Comparison of ENCODE assay signal across 8 mouse cellular contexts in genomic region chr3:121171872-121172265, GRCm38 (mm10). TPM values are rescaled to one million over a fixed set of nuclear protein-coding genes. Genes with fewer than 3 reads are reported as not detected.
DNase-seq lines count a peak whose midpoint lies in the region; ATAC-seq and TF ChIP-seq lines count a peak whose summit lies in the region.

No protein-coding gene starts in this region.

- no peak for DNase-seq in heart, embryonic 10.5 days (ENCODE audit: low spot score)
- no peak for DNase-seq in heart, adult 9 months (ENCODE audit: low spot score in 2 of 2)
- DNase-seq in CH12.LX (ENCODE audit: extremely low read depth) = no peak
- DNase-seq in liver, embryonic 14.5 days (ENCODE audit: low read depth in 3 of 3, low spot score in 3 of 3) = no peak
- no peak for DNase-seq in frontal cortex, postnatal 10 days (ENCODE audit: low spot score in 2 of 2)
- no peak for DNase-seq in adrenal gland, adult (ENCODE audit: inconsistent age in 2 of 2, low spot score in 1 of 2)

- WGBS in heart, embryonic 10.5 days = 52% methylated on average over 6 of the region's 6 CpGs
- WGBS in forebrain, embryonic 16.5 days = 61% methylated on average over 6 of the region's 6 CpGs
- 26% methylated on average over 6 of the region's 6 CpGs for WGBS in liver, embryonic 14.5 days (ENCODE audit: insufficient replicate concordance)

- H3K9ac ChIP-seq in CH12.LX (ENCODE audit: insufficient read depth, low read depth) = no peak overlapping the region
- H3K9ac ChIP-seq in forebrain, embryonic 16.5 days (replicated peaks; ENCODE audit: low read depth, low read length) = no peak overlapping the region; the same call in 1 of the 2 replicates
- H3K9ac ChIP-seq in liver, embryonic 14.5 days (replicated peaks) = peak overlapping the region; percentile 47; the same call in 1 of the 2 replicates

- TF ChIP-seq POLR2A in CH12.LX (IDR thresholded peaks at IDR 0.05; ENCODE audit: low read depth, low read length) = no peak

- no peak for TF ChIP-seq EP300 in CH12.LX (IDR thresholded peaks at IDR 0.05; ENCODE audit: low read length)
- TF ChIP-seq EP300 in liver, embryonic 14.5 days (IDR thresholded peaks at IDR 0.05; ENCODE audit: low read depth) = no peak

- in situ Hi-C loops in CH12.LX (cut with MboI; ENCODE audit: low pct_ligation_motif_present, low pct_unique_long_range_greater_than_20kb, low sequenced_read_pairs) = loop anchor here (5.0 to 25.0 kb wide), 2 partner anchors 120 to 565 kb away; partner anchors contain the start of gene Alg14

- peak overlapping the region; percentile 80 for H3K4me3 ChIP-seq in heart, embryonic 10.5 days
- H3K4me3 ChIP-seq in CH12.LX (replicated peaks in 1 of 3; ENCODE audit: low read depth in 2 of 3, low read length in 2 of 3, poor library complexity in 1 of 3) = peak overlapping the region in 1 of 3 experiments; percentile 68
- peak overlapping the region; percentile 63 for H3K4me3 ChIP-seq in forebrain, embryonic 16.5 days (replicated peaks; ENCODE audit: low read length)
- peak overlapping the region; percentile 6 to 67; a peak in 2 of 4 replicates for H3K4me3 ChIP-seq in liver, embryonic 14.5 days (ENCODE audit: insufficient read depth in 1 of 2, low read depth in 2 of 2, low read length in 2 of 2)

- H3K27ac ChIP-seq in heart, embryonic 10.5 days = peak overlapping the region; percentile 92
- H3K27ac ChIP-seq in CH12.LX (ENCODE audit: insufficient read depth, low read depth) = no peak overlapping the region
- no peak overlapping the region for H3K27ac ChIP-seq in forebrain, embryonic 16.5 days (ENCODE audit: low read length)
- H3K27ac ChIP-seq in liver, embryonic 14.5 days = peak overlapping the region; percentile 44; the same call in 1 of the 2 replicates

- dilution Hi-C loops in CH12.LX (cut with MboI; ENCODE audit: extremely low pct_ligation_motif_present, extremely low pct_unique_long_range_greater_than_20kb, low sequenced_read_pairs) = no loop called here

- no peaks in the 10 kb centered on the region for H3K9me3 ChIP-seq in heart, embryonic 10.5 days
- H3K9me3 ChIP-seq in CH12.LX (replicated peaks; ENCODE audit: low read length) = peaks cover 3% of the 10 kb centered on the region
- no peaks in the 10 kb centered on the region for H3K9me3 ChIP-seq in forebrain, embryonic 16.5 days (ENCODE audit: control insufficient read depth, low read length)
- H3K9me3 ChIP-seq in liver, embryonic 14.5 days (ENCODE audit: control insufficient read depth, low read length) = no peaks in the 10 kb centered on the region

- H3K4me1 ChIP-seq in heart, embryonic 10.5 days = peaks cover 8% of the 10 kb centered on the region; the same call in 1 of the 2 replicates
- H3K4me1 ChIP-seq in CH12.LX (ENCODE audit: control insufficient read depth in 1 of 2, insufficient read depth in 2 of 2) = peaks cover 3 to 12% of the 10 kb centered on the region in 2 experiments; a peak in 2 of 4 replicates
- H3K4me1 ChIP-seq in forebrain, embryonic 16.5 days (replicated peaks; ENCODE audit: control insufficient read depth, insufficient read depth, low read length) = peaks cover 2% of the 10 kb centered on the region; the same call in 1 of the 2 replicates
- H3K4me1 ChIP-seq in liver, embryonic 14.5 days (replicated peaks; ENCODE audit: control insufficient read depth in 2 of 2, insufficient read depth in 2 of 2, low read length in 1 of 2) = peaks cover 27 to 30% of the 10 kb centered on the region in 2 experiments

- TF ChIP-seq RAD21 in CH12.LX (IDR thresholded peaks at IDR 0.05; ENCODE audit: low read depth, low read length) = no peak

- no peaks in the 10 kb centered on the region for H3K79me2 ChIP-seq in CH12.LX (replicated peaks; ENCODE audit: control insufficient read depth, extremely low read depth, insufficient read depth, poor library complexity, severe bottlenecking)

- no peak for ATAC-seq in forebrain, embryonic 16.5 days
- peak; percentile 2; the same call in 1 of the 2 replicates for ATAC-seq in liver, embryonic 14.5 days (ENCODE audit: insufficient read depth)
- ATAC-seq in megakaryocyte progenitor cell, adult 5-6 weeks (replicated peaks; ENCODE audit: poor library complexity) = no peak

- no peaks in the 10 kb centered on the region for H3K27me3 ChIP-seq in heart, embryonic 10.5 days (ENCODE audit: insufficient read depth, poor library complexity, severe bottlenecking)
- no peaks in the 10 kb centered on the region for H3K27me3 ChIP-seq in CH12.LX (replicated peaks)
- H3K27me3 ChIP-seq in forebrain, embryonic 16.5 days (replicated peaks; ENCODE audit: control insufficient read depth, insufficient read depth, low read length) = no peaks in the 10 kb centered on the region
- H3K27me3 ChIP-seq in liver, embryonic 14.5 days (ENCODE audit: control insufficient read depth, insufficient read depth, low read length) = no peaks in the 10 kb centered on the region

- no peak for TF ChIP-seq CTCF in CH12.LX (conservative IDR thresholded peaks at IDR 0.05 in 1 of 2, IDR thresholded peaks at IDR 0.05 in 1 of 2; ENCODE audit: low read depth in 2 of 2, low read length in 2 of 2)
- TF ChIP-seq CTCF in liver, embryonic 14.5 days (IDR thresholded peaks at IDR 0.05; ENCODE audit: low read depth) = no peak

- peaks cover under 1% of the 10 kb centered on the region; the same call in 1 of the 2 replicates for H3K36me3 ChIP-seq in heart, embryonic 10.5 days
- peaks cover 0 to 10% of the 10 kb centered on the region in 2 experiments for H3K36me3 ChIP-seq in CH12.LX (replicated peaks in 1 of 2; ENCODE audit: control insufficient read depth in 1 of 2, insufficient read depth in 1 of 2, low read length in 1 of 2)
- no peaks in the 10 kb centered on the region for H3K36me3 ChIP-seq in forebrain, embryonic 16.5 days (ENCODE audit: control insufficient read depth, insufficient read depth)
- no peaks in the 10 kb centered on the region for H3K36me3 ChIP-seq in liver, embryonic 14.5 days (replicated peaks; ENCODE audit: control insufficient read depth, insufficient read depth, low read depth)

- H3K4me2 ChIP-seq in CH12.LX (ENCODE audit: insufficient read depth, low read depth, poor library complexity, severe bottlenecking) = peak overlapping the region; percentile 18
- H3K4me2 ChIP-seq in forebrain, embryonic 16.5 days (ENCODE audit: low read length) = peak overlapping the region; percentile 66
- peak overlapping the region; percentile 73 for H3K4me2 ChIP-seq in liver, embryonic 14.5 days (ENCODE audit: low read depth)

TF ChIP-seq in CH12.LX, 34 proteins besides CTCF, POLR2A, EP300 and RAD21:
- TF ChIP-seq ZMIZ1 (IDR thresholded peaks at IDR 0.05; ENCODE audit: low read depth, low read length) = no peak
- no peak for TF ChIP-seq E2F4 (IDR thresholded peaks at IDR 0.05; ENCODE audit: insufficient replicate concordance, low read depth, low read length)
- no peak for TF ChIP-seq MAX (IDR thresholded peaks at IDR 0.05; ENCODE audit: low read length)
- TF ChIP-seq UBTF (IDR thresholded peaks at IDR 0.05; ENCODE audit: low read depth, low read length) = no peak
- TF ChIP-seq ZC3H11A (IDR thresholded peaks at IDR 0.05; ENCODE audit: low read depth, low read length) = no peak
- TF ChIP-seq CHD2 (IDR thresholded peaks at IDR 0.05; ENCODE audit: low read length) = no peak
TF ChIP-seq in CH12.LX: peak in this region for 0.

RNA-seq across cellular contexts. Expression of gene Rwdd3, which starts 0.4 kb away (rescaled TPM):
- 4.0 and 5.2 TPM in 2 replicates for polyA plus RNA-seq in heart, embryonic 10.5 days (2016; fragmentation: Nextera tagmentation; extraction: Ambion mirVana)
- total RNA-seq in CH12.LX (2012; rRNA removed) = 2.0 and 2.3 TPM in 2 replicates
- total RNA-seq in CH12.LX (2014; rRNA removed) = 3.5 and 3.7 TPM in 2 replicates
- 3.7 and 5.9 TPM in 2 replicates for polyA plus RNA-seq in CH12.LX (2012; ENCODE audit: insufficient read length, low read depth)
- polyA plus RNA-seq in forebrain, embryonic 16.5 days (2015; fragmentation: Nextera tagmentation; extraction: Ambion mirVana) = 18.5 and 23.2 TPM in 2 replicates
- 0.79 and 1.1 TPM in 2 replicates for polyA plus RNA-seq in liver, embryonic 14.5 days (2012; rRNA removed)
- polyA plus RNA-seq in liver, embryonic 14.5 days (2014; fragmentation: Nextera tagmentation; extraction: Ambion mirVana) = 1.3 and 1.7 TPM in 2 replicates
- 3.2 and 3.5 TPM in 2 replicates for total RNA-seq in megakaryocyte progenitor cell, adult 5-6 weeks (2015)
- 5.9 and 6.5 TPM in 2 replicates for total RNA-seq in megakaryocyte progenitor cell, adult 5-6 weeks (2017)

Comparison
In these comparisons a context has a peak if more than half of its experiments do, and no peak if none do; other contexts are left out.
1. H3K27ac ChIP-seq: peak in heart, embryonic 10.5 days (single experiment) and liver, embryonic 14.5 days (single experiment); none in CH12.LX (single experiment) and forebrain, embryonic 16.5 days (single experiment).
2. H3K4me2 ChIP-seq: peak in every context shown above with its lines; median percentile 73 in liver, embryonic 14.5 days; 66 in forebrain, embryonic 16.5 days; 18 in CH12.LX.